Mouse (Mus musculus) bone marrow, adult 2 months (tissue): ENCODE measurements around the gene Calr4.

Source experiments
- CTCF ChIP-seq: fragments of 200-500 bp; IDR thresholded peaks from 2 replicates; pipeline ENCODE4 v1.5.1; 2011; ENCODE audit warnings: low read length, control low read depth; ENCODE audit not compliant: control insufficient read depth, insufficient read depth
- POLR2A ChIP-seq: fragments of 200-500 bp; IDR thresholded peaks from 2 replicates; pipeline ENCODE4 v1.6.1; 2011; ENCODE audit warnings: low read depth, mild to moderate bottlenecking, control low read depth, low read length, borderline replicate concordance; ENCODE audit not compliant: control insufficient read depth

- TF ChIP-seq CTCF (no peak), POLR2A (no peak)
Observed at GRCm38 (mm10) chr4:109191598-109191997, 42.7 kb upstream of the Calr4 start.
